Mouse (Mus musculus) left cerebral cortex, postnatal 10 days (tissue): ENCODE measurements around the gene Klhl42. TPM values are rescaled to one million over a fixed set of nuclear protein-coding genes. Genes with fewer than 3 reads are reported as not detected.

Experiments
- DNase-seq, 2 experiments: peaks; one replicate each; pipeline ENCODE4 v3.0.0; 2021 to 2022; ENCODE audit warnings: low spot score in 2 of 2, mixed read lengths in 1 of 2; ENCODE audit errors: extremely low spot score in 1 of 2
- intact Hi-C: fragments of 180-260 bp; cut with DNase I; formaldehyde crosslinking; loops from one replicate; pipeline ENCODE4 v1.15.1; 2025
- total RNA-seq, 2 experiments: library from RNA; stranded (reverse); gene quantifications; 2 replicates each; pipeline ENCODE4 v1.2.3; 2021

Klhl42 gene
- total RNA-seq = 10 to 100 TPM; 25.2 to 25.8 TPM

DNA sequence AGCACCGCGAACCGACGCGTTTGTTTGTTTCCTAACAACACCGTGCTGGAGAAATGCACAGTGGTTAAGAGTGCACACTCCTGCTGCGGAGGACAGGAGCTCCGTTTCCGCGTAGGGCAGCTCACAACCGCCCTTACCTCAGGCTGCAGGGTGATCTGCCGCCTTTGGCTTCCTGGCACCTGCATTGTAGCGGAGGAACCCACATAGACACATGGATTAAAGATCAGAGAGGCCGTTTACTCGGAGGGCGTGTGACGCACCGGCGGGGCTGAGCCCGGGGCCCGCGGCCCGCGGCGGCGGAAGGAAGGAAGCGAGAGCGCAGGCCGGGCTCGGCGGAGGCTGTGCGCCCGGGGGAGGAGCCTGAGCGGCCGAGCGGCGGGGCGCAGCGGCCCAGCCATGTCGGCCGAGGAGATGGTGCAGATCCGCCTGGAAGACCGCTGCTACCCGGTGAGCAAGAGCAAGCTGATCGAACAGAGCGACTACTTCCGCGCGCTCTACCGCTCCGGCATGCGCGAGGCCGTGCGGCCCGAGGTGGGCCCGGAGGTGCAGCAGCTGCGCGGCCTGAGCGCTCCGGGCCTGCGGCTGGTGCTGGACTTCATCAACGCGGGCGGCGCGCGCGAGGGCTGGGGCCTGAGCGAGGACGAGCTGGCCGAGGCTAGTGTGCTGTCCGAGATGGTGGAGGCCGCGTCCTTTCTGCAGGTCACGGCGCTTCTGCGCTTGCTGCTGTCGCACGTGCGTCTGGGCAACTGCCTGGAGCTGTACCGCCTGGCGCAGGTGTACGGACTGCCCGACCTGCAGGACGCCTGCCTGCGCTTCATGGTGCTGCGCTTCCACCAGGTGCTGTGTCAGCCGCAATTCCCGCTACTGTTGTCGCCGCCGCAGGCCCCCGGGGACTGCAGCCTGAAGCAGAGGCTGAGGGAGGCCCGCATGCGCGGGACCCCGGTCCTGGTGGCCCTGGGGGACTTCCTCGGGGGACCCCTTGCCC is at the start of gene Klhl42:
Gene Klhl42 (plus strand): TSS at position 244 of the 985 bp plus-strand sequence.
- DNase-seq = peak; percentile 52 to 87
- intact Hi-C loops = loop anchor here (10.0 kb wide), 1 partner anchor 267 kb away; no protein-coding TSS in a partner anchor

DNA sequence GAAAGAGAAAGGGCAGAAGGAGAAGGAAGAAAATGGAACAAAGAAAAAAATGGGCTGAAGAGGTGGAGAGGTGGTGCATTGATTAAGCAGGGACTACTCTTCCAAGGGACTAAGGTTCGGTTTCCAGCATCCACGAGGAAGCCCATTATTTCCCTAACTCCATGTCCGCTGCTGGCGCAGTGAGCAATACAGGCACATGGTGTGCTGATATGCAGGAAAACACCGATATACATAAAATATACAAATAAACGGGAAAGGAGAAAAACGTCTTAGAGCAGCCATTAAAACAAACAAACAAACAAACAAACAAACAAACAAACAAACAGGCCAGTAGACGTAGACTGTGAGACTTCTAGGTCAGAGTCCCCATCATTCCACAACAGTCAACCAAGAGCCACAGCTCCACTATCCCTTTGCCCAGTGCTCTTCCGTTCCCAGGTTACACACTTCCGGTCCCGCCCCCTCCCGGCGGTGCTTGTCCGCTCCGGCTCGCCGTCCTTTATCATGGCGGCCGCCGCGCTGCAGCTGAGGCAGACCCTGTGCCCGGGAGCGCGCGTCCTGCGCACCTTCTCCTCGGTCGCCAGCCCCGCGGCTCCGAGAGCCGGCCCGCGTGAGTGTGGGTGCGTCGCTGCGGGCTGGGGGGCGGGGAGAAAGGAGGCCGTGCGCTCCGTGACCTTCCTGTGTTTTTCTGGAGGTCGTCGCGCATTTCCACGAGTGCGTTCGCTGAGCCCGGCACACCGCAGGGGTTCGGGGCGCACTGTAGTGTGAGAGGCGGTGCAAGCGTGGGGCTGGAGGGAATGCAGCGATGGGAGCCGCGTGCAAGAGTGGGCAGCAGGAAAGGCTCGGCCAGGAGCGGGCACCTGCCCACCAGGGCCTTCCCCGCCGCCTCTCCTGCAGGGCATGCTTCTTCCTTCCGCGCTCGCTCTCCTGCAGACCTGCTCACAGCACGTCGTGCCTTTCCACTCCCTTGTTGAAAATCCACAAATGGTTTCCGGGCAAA is 48.6 kb upstream of the Klhl42 start, which contains the start of gene Mrps35:
Gene Mrps35 (plus strand): TSS at position 474 of the 1,000 bp plus-strand sequence.
- intact Hi-C loops = no loop called here
- peak; percentile 82 to 96 for DNase-seq

DNA sequence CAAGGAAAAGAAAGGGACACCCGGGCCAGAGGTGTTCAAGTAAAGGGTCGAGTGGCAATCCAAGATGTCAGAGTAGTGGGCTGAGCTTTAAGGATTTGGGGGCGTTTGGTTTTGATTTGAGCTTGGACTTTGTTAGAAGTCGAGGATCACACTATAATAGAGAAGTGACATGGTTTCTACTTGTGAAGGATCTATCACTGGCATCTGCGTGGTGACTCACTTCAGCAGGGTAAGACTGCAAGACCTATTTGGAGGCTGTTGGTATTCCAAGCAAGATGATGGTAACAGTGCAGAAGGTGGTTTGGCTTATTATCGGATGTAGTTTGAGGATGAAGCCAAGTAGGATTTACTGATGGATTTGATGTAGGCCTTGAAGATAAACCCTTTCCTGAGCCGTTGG is 47.5 kb upstream of the Klhl42 start:
- intact Hi-C loops = no loop called here
- DNase-seq = no peak

DNA sequence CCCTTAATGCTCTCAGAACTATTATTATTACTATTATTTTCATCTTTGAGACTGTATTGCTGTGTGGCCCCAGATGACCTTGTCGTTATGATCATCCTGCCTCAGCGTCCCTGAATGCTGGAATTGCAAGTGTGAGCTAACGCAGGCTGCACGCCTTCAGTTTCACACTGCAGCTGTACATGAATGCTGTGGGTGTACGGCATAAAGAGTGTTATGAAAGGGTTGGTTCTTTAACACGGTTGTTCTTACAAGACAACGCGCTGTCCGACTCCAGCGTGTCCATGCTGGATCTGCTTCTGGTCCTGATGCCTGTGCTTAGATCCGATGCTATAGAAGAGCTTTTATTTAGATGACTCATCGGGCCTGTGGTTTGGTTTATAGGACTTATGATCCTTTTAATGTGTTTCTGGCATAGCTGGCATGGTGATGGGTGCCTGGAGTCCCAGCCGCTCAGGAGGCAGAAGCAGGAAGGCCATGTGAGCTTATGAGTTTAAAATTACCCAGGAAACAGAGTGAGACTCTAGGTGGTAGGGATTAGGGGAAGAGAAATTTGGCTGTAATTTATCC is 41.9 kb upstream of the Klhl42 start:
- no peak for DNase-seq
- intact Hi-C loops = no loop called here

DNA sequence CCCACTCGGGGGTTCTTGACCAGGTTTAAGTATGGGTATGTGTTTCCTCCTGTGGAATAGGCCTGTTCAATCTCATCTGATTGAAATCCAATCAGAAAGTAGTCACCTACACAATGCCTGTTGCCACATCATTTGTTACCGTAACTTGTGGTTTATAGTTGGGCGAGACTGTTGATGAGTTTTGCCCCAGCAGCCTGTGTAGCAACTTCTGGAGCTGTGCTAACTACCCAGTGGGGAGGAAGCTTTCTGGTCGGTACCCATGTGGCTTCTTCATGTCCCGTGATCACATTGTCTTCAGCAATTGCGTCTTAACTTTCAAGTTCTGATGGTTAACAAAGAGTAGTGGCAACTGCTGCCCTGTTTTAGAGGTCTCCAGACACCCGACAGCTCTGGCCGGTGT is 39.5 kb upstream of the Klhl42 start:
- DNase-seq = no peak
- intact Hi-C loops = no loop called here

DNA sequence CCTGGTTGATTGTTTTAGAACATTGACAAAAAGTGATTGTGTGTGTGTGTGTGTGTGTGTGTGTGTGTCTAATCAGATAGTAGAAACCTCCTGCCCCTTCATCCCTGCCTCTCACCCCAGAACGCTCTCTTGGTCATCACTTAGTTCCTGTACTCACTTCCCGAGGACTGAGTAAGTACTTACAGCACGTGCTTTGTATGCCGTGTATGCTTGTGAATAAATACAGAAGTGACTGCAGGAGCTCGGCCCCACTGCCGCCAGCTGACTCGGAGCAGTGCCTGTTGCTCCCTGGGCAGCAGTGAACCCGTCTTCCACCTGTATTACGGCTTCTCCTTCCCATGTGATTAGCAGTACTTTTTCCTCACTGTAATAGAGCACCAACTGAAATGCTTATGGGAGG is 38.7 kb upstream of the Klhl42 start:
- intact Hi-C loops = no loop called here
- no peak for DNase-seq

DNA sequence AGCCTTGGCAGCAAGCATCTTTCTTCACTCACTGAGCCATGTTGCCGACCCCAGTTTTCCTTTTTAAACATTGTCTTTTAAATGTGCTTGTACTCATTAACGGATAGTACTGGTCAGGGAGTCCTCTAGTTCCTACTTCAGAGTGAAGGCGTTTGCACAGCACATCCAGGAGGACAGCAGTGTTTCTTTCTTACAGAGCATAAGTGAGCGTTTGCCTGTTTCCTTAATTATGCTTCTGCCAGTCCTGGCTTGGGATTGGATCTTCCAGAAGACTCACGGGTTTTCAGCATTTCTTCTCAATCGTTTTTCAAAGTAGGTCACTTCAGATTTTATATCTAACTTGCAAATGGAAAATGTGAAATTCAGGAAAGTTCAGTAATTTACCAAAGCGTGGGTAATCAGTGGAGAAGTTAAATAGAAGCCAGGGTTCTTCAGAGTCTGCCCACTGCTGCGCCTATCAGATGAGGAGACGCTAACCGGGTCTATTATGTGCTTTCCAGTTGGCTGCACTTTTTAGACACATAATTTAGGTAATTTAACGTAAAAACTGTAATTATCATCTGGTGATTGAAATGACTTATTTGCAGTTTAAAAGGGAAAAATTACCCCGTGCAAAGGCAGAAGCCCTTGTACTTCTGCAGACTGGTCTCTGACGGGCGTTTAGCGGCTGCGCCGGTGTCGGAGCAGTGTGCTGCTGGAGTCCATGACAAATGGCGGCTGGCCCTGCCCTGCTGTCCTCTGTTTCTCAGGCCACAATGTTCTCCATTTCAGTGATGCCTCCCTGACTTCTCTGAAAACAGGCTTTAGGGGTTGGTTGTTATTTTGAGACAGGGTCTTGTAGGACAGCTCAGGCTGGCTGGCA is 37.2 kb upstream of the Klhl42 start:
- intact Hi-C loops = no loop called here
- no peak for DNase-seq

DNA sequence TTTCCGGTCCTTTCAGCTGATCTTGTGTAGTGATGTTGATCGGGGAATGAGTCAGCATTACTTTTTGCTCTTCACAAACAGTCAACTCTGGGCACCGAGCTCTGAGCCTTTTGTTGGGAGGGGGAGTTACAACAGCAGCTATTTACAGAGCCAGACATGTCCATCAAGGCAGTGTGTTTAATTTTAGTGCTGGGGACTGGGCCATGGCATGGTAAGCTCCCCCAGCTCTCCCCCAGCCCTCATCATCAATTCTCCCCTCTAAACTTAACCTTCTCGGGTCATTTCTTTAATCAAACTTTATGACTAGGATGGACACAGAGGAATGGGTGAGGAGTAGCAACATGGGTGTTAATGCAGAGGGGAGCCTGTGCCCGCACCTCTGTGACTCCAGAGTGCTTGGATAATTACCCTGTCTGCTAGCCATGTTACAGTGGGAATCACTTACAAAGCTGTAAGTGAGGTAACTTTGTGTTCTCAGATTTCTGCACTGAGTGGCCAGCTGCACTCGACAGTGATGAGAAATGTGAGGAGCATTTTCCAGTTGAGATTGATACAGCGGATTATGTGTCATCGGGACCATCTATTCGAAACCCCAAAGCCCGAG is 35.7 kb upstream of the Klhl42 start:
- intact Hi-C loops = no loop called here

DNA sequence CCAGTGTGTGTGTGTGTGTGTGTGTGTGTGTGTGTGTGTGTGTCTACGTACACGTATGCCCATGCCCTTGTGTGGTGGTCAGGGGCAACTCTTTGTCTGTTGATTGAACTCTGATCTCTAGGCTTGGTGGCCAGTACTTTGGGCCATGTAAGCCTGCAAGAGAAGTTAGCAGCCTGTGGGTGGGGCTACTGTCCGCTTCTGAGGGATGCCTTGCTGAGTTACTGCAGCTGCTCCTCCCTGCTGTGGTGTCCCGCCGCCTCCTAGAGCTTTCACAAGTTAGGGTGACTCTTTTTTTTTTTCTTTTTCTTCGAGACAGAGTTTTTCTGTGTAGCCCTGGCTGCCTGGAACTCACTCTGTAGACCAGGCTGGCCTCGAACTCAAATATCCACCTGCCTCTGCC is 31.9 kb upstream of the Klhl42 start:
- intact Hi-C loops = no loop called here
- DNase-seq = no peak

More for the DNA sequence above, 35.7 kb upstream of the Klhl42 start:
- DNase-seq = no peak

DNA sequence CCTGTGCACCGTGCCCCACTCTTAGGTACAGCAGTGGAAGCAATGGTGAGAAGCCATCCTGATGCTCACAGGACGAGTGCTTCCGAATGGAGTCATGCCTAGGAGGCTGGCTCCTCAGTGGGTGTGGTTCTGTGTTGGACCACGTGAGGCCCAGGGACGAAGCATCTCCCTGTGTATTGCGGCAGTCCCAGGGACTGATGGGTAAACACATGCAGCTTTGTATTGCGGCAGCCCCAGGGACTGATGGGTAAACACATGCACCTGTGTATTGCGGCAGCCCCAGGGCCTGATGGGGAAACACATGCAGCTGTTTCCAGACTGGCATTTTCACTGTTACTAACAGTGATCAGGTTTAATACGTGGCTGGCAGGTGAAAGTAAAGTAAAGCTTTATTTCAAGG is 29.5 kb upstream of the Klhl42 start:
- DNase-seq = no peak
- intact Hi-C loops = no loop called here

DNA sequence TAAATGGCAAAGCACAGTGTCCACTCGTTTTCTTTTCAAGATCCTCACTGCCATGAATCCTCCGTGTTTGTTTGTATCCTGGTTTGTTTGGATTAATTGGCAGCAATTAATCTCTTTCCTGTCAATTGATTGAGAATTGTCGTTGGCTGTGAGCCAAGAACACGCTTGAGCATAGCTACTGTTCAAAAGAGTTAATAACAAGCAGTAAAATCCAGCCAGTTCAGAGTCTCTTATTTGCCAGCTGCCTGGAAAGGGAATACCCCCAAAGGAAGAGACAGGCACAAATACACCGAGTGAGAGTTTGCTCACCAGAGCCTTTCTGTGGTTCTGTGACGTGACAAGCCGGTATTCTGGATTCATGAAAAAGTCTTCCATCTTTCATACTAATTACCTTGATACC is 29.1 kb upstream of the Klhl42 start:
- intact Hi-C loops = no loop called here
- no peak for DNase-seq

DNA sequence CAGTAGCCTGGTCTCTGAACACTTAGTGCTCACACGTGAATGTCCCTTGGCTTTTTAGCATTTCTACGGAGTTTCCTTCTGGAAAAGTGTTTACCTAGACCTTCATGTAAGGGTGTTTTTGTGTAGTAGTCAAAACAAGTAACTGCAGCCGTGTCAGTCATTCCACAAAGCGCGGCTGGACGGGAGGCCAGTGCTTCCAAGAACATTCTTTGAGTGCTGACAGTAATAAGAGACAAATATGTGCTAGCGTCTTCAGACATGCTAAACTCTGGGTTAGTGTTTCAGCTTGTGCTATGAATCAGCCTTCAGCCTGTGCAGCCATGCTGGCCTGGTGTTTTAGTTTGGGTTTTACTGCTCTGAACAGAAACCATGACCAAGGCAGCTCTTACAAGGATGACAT is 28.5 kb upstream of the Klhl42 start:
- intact Hi-C loops = no loop called here
- no peak for DNase-seq

DNA sequence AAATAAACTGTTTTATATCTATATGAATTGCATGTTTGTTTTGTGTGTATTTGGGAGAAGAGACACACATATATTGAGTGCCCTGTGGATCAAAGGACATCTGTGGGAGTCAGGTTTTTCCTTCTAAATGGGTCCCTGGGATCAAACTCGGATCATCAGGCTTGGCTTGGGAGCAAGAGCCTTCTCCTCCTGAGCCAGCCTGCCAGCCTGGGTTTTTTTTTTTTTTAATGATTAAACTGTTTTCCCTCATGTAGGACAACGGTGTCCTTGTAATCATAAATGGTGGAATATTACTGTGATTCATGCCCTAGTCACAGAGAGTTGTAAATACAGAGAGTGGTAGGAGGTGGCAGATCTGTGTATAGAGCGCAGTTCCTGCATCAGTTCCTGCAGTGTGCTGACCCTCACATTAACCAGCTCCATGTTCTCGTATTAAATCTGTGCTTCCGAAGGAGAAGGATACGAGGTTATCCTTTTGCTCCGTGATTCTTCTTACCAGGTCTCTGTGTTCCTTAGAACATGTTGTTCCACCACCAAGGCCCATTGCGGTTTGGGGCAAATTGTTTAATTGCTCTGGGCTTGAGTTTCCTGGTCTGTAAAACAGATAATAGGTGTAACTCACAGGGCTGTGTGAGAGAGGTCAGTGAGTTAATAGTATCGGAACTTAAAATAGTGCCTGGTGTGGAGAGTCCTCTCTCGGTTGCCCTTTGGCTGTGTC is 26.8 kb upstream of the Klhl42 start:
- no peak for DNase-seq

DNA sequence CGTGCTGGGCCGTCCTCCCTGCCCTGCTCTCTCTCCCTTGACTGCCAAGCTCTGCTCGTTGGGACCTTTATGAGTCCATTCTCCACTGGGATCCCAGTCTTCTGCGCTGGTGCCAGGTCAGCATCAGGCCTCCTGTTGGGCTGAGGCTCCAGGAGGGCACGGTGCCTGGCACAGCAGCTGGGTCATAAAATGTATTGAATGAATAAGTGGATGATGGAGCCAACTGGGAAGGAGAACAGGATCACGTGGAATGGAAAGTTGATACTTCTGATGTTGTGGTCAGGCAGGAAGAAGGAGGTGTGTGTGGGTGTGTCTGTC is 26.3 kb upstream of the Klhl42 start:
- intact Hi-C loops = no loop called here
- DNase-seq = no peak

More for the DNA sequence above, 26.8 kb upstream of the Klhl42 start:
- intact Hi-C loops = no loop called here

DNA sequence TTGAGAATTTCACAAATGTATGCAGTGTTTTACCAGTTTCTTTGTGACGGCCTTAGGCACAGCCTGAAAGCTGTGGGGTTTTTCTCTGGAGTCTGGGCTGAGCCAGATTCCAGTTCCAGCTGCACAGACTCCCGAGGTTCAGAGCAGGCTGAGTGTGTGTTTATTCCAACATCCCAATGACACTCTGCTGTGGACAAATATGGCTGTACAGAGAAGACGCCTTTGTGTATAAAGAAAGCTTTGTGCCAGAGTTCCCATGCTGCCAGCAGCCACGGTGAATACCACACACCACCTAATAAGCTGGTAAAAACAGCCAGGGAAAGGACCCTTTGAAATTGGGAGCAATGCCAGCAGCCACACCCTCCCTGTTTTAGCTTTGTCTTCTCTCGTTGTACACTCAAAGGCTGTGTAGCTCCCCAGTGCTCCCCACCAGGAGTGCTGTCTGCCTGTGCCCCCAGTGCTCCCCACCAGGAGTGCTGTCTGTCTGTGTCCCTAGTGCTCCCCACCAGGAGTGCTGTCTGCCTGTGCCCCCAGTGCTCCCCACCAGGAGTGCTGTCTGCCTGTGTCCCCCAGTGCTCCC is 15.3 kb upstream of the Klhl42 start:
- intact Hi-C loops = no loop called here
- DNase-seq = no peak

DNA sequence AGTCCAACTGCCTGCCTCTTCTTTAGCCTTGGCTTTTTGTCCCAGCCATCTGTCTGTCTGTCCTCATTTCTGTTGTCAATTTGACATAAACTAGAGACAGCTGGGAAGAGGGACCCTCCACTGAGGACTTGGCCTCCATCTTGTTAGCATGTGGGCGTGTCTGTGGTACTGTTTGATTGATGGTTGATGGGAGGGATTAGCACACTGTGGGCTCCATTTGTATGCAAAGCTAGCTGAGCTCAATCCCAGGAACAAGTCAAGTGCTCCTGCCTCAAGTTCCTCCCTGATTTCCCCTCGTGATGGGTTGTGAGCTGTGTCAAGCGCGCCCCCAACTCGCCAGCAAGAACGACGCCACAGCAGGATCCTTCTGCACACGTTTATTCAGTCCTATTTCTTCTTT is 14.3 kb upstream of the Klhl42 start:
- intact Hi-C loops = no loop called here
- no peak for DNase-seq

DNA sequence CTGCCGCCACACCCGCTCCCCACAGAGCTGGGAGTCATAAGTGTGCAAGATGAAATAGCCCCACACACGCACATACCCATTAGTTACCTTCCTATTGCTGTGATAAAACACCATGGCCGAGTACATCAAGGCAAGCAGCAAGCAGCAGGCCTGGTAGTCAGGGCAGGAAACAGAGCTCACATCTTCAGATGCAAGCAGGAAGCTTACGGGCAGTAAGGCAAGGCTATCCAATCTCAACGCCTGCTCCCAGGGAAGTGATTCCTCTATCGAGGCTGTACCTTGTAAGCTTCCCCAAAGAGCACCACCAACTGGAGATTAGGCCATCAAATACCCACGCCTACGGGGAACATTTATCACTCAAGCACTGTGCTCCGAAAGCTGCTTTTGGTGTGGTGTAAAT is 11.3 kb upstream of the Klhl42 start:
- intact Hi-C loops = no loop called here
- DNase-seq = no peak
